Mouse (Mus musculus) R1 (cell line): ENCODE data around the gene Mms19.

Experiments used
- DNase-seq: peaks from one replicate; pipeline ENCODE4 v3.0.0-alpha.2; 2018; ENCODE audit warnings: low read depth, low spot score

The Mms19 gene

GRCm38 (mm10) chr19:41980819-41981594 lies at the start of gene Mms19:
Gene Mms19 (minus strand): TSS chr19:41981157.
- peak; percentile 99 for DNase-seq

DNA sequence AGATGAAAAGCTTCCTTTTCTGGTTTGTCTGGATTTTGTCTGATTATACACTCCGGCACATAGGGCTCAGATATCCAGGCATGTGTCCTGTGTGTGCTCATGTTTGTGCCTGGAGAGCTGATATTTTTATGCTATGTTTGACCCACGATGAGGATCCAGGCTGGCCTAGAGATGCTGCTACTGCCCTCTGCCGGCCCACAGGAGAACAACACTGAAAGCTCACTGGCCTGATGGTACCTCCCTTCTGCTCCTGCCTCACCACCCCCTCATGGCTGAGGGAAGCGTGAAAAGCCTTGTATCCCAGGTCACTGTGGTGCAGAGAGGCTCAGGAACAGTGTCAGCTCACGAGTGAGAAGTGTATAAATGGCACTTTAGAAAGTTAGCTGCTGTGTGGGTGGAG lies 45.2 kb upstream of the Mms19 start:
- peak; percentile 71 for DNase-seq

DNA sequence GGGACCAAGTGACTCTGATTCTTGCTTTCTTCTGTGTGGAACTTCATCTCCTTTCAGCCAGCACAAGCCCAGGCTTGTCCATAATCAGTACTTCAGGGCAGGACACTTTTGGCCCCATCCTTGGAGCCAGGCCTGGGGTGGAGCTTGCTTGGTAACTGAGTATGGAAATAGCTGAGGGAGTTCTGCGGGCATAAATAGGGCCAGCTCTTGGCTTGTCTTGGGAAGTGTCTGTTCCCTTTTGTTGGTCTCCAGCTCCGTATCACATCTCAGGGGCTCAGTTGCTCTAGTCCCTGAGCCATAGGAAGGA lies 41.5 kb upstream of the Mms19 start:
- peak; percentile 54 for DNase-seq

DNA sequence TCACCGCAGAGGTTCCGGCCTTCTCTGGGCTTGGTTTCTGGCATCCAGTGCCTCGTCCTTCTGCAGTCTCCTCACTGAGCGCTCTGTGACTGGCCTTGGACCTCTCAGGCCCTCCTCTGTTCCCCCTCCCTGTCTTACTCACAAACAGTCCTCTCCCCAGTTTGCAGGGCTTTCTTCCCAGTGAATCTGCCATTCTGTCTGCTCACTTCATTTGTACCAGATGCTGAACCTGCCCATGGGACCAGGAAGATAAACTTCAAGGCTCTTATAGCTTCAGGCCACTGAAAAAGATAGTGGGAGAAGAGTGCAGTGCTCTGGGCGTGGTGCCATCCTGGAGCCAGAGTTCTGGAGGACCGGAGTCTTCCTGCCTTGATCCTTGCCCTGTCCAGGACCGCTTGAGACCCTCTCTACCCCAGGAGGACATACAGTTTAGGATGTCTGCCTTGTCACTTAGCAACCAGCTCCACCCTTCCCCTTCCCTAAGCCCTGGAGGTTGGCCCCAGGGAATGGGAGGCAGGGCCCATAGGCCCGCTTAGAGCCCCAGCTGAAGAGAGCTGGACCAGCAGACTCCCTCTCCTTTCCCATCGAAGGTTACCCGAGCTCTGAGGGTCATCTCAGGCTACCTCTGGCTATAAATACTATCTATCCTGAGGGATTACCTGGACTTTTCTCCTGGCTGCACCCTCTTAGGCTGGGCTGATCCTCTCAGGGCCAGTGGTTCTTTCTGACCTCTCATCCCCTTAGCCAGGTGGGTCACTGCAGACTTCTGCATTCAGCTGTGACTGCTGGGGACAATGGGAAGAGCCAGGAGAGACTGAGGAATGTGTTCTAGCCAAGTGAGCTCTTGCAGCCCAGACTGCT lies 41.0 kb upstream of the Mms19 start:
- DNase-seq, result no peak

DNA sequence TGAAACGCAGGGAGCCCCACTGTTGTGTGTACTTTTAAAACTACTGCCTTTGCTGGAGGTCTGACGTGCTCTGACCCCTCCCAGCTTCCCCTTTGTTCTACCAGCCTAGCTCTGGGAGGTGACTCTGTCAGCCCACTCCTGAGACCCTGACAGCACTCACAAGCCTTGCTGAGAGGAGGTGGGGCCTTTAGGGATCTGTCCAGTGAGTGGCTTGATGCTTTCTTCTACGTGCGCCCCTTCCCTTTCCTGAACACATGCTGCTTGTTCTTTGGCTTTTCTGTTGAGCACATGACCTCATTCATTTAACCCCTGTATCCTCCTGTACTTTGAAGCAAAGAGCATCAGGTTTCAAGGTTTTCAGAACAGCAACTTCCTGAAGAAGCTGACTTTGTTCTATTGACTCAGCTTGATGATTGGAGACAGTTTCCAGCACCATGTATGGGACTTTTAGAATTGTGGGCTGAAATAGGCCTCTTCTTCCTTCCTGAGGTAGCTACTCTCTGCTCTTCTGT lies 38.1 kb upstream of the Mms19 start:
- peak; percentile 45 for DNase-seq

GRCm38 (mm10) chr19:42017399-42018247 lies 36.7 kb upstream of the Mms19 start:
- DNase-seq, result no peak

DNA sequence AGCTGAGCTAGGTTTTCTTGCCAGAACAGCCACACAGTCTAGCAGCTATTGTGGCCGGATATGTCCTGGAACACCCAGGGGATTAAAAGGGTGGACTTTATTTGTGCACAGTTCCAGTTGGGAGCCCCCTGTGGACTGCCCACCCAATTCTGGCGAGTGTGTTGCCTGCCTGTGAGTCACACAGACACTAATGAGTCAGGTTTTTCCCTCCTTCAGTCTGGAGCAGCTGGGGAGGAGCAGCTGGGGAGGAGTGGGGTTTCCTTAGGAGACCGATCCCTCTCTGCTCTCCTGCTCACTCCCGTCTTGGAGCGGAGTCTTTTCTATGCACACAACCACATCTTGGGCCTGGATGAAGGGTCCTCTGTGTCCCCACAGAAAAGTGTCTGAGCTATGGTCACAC lies 35.9 kb upstream of the Mms19 start:
- no peak for DNase-seq

- no peak for DNase-seq
Measured at GRCm38 (mm10) chr19:42016251-42016650, 35.3 kb upstream of the Mms19 start.

DNA sequence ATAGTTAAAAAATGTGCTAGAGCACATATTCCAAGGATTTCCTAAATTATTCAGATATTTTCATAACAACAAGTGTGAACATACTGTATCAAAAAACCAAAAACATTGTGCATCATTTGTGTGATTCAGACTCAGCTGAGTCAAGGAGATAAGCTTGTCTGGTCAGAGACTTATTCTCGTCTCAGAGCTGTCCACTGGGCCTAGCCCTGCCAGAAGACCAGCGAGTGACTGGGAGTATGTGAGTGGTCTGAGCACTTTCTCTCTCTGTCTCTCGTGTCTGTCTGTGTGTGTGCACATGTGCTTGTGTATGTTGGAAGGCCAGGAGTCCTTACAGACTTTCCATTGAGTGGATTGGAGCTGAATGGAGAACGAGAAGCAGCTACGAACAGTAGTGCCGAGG lies 34.0 kb upstream of the Mms19 start:
- DNase-seq, result no peak

DNA sequence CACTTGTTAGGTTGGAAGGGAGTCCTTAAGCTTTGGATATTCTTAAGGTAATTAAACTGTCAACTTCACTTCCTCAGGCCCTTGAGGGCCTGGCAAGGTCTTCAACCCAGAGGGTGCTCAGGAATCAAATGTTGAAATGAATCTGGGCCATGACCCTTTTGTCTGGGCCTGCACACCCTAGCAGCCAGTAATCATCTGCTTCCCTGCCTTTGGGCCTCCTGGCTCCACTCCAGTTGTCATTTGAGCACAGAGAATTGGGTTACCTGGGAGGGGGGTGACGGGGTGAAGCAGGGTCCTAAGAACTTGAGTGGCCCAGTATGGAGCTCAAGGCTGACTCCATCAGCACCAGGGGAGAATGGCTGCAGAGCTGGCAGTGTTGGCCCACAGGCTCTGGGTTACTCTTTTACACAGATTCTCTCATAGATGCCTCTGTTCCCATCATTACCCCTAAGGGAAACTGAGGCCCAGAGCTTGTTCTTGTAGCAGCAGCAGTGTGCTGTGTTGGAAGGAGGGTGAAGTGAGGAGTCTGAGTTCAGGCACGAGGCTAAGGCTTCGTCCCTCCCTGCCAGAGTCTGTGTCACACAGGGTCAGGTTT lies 33.4 kb upstream of the Mms19 start:
- no peak for DNase-seq

DNA sequence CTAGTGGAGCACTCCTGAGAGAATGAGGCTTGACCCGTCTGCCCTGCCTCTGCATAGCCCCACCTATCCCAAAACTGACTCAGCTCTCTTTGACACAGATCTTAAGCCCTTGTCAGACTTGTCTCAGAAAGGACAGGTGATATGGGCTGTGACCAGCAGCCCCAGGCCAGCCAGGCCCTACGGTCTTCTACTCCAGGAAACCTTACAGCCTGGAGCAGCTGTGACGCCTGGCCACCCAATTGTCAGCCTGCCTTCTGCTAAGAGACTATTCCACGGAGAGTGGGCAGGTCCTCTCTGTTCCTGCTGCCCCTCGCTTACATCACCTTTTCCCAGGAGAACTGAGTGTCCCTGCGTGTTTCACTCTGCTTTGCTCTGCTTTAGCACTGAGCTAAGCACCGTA lies 30.2 kb upstream of the Mms19 start:
- DNase-seq, result no peak

DNA sequence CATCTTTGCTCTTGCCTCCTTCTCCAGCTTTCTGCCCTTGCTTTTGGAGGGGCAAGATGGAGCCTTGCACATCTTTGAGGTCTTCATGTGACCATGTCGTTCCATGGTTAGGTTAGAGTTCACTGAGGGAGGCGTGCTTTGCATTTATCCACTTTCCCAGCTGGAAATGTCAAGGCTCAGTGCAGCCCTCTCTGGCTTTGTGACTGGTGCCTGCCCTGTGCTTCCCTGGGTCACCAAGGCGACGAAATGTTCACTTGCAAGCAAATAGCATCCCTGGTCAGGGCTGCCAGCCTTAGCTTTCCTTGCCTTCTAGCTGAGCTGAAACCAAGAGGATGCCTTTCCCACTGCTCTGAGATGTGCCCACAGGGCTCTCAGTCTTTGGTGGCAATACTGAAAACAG lies 29.5 kb upstream of the Mms19 start:
- DNase-seq, result no peak

- no peak for DNase-seq
Measured at GRCm38 (mm10) chr19:42009067-42009466, 28.1 kb upstream of the Mms19 start.

DNA sequence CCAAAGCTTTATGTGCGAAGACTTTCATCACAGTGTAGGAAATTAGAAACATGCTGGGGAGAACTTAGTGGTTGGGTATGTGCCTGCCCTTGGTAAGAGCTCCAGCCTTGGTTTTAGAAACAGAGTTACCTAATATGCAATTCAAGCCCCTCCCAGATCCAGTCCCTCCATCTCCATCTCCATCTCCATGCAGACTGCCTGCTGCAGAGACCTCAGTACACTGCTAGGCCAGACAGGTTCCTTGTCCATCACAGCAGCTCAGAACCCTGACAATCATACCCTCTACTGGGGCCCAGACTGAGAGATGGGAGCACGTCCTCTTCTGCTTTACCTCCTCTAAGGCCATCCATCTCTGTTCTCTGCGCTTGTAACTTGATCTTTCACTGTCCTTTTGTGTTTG lies 27.6 kb upstream of the Mms19 start:
- DNase-seq, result no peak

GRCm38 (mm10) chr19:42006568-42006967 lies 25.6 kb upstream of the Mms19 start:
- DNase-seq, result no peak

- no peak for DNase-seq
Measured at GRCm38 (mm10) chr19:42005616-42006015, 24.7 kb upstream of the Mms19 start.

- no peak for DNase-seq
Measured at GRCm38 (mm10) chr19:42004258-42004657, 23.3 kb upstream of the Mms19 start.

DNA sequence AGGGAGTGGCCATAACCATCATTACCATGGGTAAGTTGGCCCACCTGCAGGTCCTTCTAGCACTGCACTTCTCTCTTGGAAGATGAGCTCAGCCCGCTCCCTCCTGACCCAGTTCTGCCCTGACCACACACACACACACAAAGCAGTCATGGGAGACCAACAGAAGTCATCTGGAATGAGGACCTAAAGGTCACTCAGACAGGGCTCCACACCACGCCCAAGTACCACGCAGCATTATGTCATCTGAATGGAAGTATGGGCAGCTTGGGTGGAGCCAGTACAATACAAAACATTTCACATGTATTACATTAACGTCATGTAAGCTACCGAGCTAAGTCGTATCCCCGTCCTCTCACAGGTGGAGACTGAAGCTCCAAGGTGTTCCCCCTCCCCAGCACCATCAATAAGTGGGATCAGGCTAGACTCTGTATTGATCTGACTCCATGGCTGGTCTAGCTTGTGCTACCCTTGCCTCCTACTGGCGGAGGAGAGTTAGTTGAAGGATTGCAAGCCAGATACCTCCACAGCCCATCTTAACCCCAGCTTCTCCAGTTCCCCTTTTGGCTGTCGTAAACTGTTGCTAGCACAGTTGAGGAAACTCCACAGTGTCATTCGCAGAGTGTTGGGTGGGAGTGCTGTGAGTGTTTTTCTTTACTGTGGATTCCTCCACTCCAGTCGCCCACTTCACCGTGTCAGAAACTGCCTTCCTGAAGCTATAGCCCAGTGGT lies 20.5 kb upstream of the Mms19 start:
- DNase-seq, result no peak

DNA sequence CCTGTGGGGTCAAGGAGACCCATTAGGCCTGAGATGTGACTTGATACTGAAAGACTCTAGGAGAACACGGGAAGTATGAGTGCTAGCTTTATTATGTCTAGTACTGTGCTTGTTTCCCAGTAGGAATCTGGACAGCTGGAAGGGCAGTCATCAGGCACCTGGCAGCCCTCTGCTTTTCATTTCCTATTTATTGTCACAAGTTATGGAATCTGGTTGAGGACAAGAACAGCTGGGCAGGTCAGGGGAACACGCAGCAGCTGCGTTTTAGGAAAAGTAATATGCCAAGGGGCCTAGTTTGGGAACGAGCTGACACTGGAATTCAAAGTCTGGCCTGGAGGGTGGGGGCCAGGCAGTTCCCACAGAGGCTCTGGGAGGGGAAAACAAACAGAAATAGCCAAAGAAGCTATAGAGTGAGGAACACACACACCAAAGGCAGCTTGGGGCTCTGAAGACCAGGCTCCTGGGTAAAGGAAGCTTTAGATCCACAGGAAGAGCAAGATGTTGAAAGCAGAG lies 19.5 kb upstream of the Mms19 start:
- peak; percentile 41 for DNase-seq

DNA sequence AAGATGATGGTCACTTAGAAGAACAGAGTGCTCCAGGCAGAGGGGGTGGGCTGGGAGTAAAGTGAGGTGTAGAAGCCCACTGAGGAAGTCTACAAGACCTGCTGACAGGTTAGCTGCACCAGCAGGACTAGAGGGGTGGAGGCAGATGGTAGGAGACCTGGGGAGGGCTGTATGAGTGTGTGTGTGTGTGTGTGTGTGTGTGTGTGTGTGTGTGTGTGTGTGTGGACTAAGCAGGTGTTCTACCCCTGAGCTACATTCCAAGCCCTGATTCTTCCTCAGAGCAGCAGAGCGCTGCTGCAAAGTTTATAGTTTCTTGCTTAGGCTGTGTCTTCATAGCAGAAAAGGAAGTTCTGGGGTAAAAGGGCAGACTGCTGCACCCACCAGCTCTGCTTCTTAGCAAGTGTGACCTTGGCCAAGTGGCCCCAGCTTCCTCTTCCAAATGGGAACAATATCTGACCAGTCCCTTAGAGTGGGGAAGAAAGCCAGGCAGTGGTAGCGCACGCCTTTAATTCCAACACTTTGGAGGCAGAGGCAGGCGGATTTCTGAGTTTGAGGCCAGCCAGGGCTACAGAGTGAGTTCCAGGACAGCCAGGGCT lies 18.8 kb upstream of the Mms19 start:
- DNase-seq, result no peak
